Mouse (Mus musculus): ENCODE data around the gene Rhoh.

Rhoh gene

GRCm38 (mm10) chr5:65861154-65861944 is at the start of gene Rhoh:
Gene Rhoh, plus strand, starts transcription at chr5:65861213.
- no peak for DNase-seq (ENCODE audit: inconsistent ontology term)

DNA sequence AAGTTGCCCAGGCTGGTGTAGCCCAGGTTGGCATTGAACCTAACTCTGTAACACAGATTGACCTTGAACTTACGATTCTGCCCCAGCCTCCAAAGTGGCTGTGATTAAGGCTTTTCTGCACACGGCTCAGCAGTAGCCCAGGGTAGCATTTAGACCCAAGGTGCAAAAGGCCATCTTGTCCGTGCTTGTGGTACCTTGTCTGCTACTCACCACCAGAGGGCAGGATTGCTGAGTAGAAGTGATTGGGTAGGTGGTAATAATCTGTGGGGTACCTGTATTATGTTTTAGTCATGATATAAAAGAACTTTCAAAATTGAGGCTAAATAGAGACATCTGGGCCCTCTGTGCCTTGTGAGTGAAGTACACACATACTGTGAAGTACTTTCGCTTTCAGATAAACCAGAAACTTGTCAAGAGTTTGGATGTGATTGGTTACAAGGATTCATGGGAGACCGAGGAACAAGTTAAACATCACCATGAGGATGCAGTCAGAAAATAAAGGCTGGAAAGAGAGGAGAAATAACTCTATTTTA is 37.3 kb upstream of the Rhoh start:
- no peak for DNase-seq (ENCODE audit: inconsistent ontology term)

DNA sequence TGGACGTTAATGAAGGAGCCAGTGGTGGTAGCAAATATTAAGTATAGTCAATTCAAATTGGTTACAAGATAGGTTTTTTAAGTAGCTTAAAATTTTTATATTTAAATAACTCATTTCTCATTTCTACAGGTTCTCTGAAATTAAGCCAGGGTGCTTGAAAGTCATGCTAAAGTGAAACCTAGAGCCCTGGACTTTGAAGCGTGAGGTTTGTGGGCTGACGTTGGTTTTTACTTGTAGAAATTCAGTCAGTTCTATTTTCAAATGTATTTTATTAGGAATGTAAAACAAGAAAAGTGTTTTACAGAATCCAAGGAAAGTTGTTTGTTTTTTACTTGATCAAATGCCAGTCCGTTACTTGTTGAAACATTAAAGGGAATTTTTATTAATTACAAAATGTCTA is 34.5 kb upstream of the Rhoh start:
- DNase-seq (ENCODE audit: inconsistent ontology term): no peak

GRCm38 (mm10) chr5:65827102-65827501 is 33.9 kb upstream of the Rhoh start:
- no peak for DNase-seq (ENCODE audit: inconsistent ontology term)

DNA sequence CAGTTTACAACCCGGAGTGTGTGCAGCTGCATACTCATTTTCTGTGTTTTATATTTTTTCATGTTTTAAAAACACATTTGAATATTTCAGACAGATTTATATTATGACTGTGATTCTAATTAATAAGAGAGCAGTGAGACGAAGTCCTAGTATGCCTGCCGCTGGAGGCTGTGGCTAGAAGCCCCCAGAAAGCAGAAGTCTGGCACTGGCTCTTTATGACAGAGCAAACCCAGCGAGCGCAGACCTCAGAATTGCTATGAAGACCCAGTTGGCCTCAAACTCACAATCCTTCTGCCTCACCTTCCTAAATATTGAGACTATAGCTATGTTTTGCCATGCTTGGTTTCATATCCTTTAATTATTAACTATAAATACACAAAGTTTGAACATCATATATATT is 32.8 kb upstream of the Rhoh start:
- no peak for DNase-seq (ENCODE audit: inconsistent ontology term)

GRCm38 (mm10) chr5:65829059-65829458 is 32.0 kb upstream of the Rhoh start:
- DNase-seq (ENCODE audit: inconsistent ontology term): no peak

- no peak for DNase-seq (ENCODE audit: inconsistent ontology term)
Measured at GRCm38 (mm10) chr5:65831917-65832618, 28.9 kb upstream of the Rhoh start.

DNA sequence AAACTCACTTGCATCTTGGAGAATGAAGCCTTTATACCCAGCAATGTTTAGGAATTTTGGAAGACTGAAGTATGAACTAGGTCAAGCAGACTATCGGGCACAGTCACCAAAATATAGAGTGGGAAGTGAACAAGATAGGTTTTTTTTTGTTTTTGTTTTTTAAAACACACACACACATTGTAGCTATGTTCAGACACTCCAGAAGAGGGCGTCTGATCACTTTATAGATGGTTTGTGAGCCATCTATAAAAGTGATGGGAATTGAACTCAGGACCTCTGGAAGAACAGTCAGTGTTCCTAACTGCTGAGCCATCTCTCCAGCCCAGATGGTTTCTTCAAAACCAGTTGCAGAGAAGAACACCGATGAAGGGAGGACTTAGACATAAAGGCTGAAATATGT is 27.9 kb upstream of the Rhoh start:
- DNase-seq (ENCODE audit: inconsistent ontology term): no peak

- no peak for DNase-seq (ENCODE audit: inconsistent ontology term)
Measured at GRCm38 (mm10) chr5:65833766-65834498, 27.1 kb upstream of the Rhoh start.

- DNase-seq (ENCODE audit: inconsistent ontology term): no peak
Measured at GRCm38 (mm10) chr5:65838053-65838452, 23.0 kb upstream of the Rhoh start.

- no peak for DNase-seq (ENCODE audit: inconsistent ontology term)
Measured at GRCm38 (mm10) chr5:65842947-65843346, 18.1 kb upstream of the Rhoh start.

- no peak for DNase-seq (ENCODE audit: inconsistent ontology term)
Measured at GRCm38 (mm10) chr5:65846534-65846933, 14.5 kb upstream of the Rhoh start.

DNA sequence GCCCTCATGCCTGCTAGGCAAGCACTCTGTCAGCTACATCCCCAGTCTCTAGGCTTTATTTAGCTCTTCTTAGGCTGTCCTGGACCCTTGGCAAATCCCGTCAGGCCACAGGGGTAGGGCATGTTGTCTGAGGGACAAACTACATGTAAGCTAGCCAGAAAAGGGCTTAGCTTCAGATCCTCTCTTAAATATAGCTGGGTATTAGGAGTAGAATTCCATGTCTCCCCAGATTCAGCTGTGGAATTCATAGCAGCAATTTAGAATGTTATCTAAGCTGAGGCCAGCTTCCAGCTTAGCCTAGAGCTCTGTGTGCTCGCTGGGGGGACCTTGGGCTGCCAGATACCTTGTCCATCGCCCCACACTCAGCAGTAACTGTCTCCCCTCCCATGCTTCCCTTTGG is 14.1 kb upstream of the Rhoh start:
- DNase-seq (ENCODE audit: inconsistent ontology term): no peak

DNA sequence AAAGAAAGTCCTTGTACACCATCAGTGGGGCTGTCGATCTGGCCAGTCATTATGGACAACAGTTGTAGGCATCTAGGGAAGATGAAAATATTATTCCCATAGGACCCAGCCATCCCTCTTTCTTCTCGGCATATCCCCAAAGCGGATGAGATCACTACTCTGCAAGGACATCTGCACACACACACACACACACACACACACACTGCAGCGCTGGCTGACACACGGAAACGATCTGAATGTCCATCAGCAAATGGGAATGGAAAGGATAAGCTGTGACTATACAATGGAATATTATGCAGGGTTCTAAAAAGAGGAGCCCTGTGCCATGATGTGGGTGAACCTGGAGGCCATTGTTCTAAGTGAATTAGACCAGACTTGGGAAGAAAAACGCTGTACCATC is 13.4 kb upstream of the Rhoh start:
- DNase-seq (ENCODE audit: inconsistent ontology term): no peak

DNA sequence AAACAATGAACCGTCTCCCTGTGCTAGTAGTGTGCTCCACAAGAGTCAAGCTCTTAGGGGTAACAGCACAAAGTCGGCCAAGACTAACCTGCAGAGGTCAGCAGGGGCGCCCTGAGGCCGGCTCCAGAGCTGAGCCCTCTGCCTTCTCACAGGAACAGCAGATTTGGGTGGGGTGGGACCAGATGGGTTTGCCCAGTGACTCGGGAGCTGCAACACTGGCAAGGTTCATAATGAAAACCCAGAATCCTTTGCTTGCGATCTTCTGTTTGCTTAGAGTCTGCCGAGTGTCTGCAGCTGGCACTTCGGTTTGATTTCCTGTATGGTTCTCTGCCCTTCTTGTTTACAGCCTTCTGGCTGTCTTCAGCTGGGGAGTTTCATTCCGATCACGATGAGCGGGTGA is 10.2 kb upstream of the Rhoh start:
- no peak for DNase-seq (ENCODE audit: inconsistent ontology term)

DNA sequence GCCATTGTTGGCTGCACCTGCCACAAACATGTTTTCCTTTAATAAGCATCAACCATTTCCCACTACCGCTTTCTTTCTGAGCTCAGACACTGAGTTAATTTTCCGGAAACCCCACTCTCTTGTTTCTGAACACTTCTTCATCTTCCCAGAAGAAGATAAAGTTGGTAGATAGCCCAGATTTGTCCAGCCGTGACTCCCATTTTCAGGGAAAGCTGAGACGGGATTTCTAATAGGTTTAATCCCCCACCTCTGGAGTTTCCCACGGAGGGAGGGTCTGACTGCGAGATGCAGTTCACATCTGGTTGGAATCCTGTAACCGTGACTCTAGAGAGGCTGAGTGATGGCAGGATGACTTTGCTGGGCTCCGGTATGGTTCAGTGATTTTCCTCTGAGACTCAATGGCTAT is 6.2 kb upstream of the Rhoh start:
- DNase-seq (ENCODE audit: inconsistent ontology term): no peak

GRCm38 (mm10) chr5:65855571-65855970 is 5.4 kb upstream of the Rhoh start:
- no peak for DNase-seq (ENCODE audit: inconsistent ontology term)

DNA sequence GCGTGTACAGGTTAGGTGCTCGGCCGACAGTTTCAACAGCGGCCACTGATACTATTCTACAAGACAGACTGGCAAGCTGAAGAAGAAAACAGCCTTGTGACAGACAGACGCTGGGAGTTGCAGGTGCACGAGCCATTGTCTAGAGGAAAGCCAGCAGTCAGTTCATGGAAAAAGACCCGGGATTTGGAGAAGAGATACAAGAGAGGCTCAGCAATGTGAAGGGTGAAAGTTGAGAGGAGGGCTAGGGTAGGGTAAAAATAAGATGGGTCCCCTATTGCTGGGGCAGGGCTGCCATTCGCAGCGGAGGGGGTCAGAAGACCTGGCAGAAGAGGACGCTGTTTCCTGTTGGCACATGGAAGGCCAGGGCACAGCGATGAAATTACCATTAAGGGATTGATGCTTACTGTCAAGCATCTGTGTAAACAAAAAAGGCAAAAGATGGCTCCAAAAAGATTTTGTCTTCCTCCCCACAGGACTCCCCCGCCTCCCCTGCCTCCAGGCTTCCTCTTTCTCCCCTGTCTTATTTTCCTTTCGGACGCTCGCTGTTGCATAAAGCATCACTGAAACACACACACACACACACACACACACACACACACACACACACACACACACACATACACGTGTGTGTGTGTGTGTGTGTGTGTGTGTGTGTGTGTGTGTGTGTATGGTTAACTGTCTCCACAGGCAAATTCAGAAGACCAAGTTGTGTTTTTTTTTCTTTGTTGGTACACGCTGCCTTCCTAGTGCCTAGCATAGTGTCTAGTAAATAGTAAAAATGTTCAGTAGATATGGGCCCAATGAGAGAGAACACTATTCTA is 4.2 kb upstream of the Rhoh start:
- no peak for DNase-seq (ENCODE audit: inconsistent ontology term)

DNA sequence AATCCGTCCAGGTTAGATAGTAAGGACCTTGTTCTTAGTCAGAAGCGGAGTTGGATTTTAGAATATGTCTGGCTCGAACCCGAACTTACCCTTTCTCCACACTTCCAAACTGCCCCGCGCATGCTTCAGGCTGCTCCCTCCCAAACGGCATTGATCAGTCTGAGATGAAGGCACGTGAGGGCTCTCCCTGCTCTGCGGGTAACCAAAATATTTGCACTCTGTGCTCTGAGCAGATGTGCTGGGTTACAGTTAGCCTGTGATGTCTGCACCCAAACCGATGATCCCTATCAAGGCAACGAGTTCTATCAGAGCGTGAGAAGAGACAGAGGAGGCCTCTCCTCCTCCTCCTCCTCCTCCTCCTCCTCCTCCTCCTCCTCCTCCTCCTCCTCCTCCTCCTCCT is 3.1 kb upstream of the Rhoh start:
- no peak for DNase-seq (ENCODE audit: inconsistent ontology term)

DNA sequence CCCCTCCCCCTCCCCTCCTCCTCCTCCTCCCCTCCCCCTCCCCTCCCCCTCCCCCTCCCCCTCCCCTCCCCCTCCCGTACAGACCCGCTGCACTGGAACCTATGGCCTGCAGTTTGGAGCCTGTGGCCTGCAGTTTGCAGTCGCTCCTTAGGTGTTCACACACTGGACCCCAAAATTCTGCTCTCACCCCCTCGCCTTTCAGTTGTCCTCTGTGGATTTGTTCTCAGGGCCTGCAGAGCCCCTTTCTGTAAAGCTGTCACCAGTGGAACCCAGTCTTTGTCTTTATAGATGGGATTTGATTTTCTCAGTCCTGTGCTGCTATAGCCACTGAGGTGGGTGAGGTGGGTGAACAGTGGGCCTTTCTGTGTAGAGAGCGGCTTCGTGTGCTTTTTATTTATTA is 2.7 kb upstream of the Rhoh start:
- no peak for DNase-seq (ENCODE audit: inconsistent ontology term)

GRCm38 (mm10) chr5:65858898-65859297 is 2.1 kb upstream of the Rhoh start:
- DNase-seq (ENCODE audit: inconsistent ontology term): peak; percentile 83

DNA sequence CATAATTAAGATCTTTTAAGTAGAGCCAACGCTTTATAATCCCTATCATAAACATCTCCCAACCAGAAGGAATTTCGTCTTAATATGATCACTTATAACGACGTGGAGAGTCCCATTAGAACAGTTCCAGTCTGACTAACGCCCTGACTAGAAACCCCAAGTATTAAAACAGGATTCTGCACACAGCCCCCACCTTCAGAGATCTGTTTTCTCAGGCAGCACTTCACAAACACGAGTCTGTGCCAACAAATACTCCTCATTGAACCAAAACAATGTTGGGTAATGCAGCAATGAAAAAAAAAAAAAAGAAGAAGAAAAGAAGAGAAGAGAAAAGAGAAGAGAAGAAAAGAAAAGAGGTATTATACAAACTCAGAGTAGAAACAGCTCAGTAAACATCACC is 1.6 kb upstream of the Rhoh start:
- DNase-seq (ENCODE audit: inconsistent ontology term): peak; percentile 43
